25 mouse cellular contexts compared by ENCODE assay signal in the genomic region with DNA sequence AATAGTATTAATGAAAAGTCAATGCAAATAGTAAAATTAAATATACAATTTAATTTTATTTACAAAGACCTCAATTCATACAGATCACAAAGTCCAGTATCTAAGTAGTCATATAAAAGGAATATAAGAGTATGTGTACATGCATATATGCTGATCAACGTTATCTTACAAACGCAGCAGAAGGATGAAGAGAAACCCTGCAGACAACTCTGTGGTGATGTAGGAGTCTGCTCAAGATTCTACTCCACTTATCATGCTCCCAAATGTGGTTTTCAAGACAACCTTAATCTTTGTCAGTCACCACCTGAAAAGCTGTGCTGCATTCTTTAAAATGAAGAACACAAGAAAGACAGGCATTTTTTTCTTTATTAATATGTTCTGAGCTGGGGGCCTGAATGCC.
"Had no signal": no experiment of that assay in that cellular context is flagged by ENCODE, and none has a peak within 500 bp of the region (broad histone marks: within the 10 kb centered on the region; RNA-seq: fewer than 3 reads in every experiment).

No protein-coding gene starts in this region.

- H3K27me3 ChIP-seq: heart, embryonic 13.5 days; heart, embryonic 15.5 days; hindbrain, embryonic 13.5 days; hindbrain, embryonic 15.5 days; kidney, embryonic 15.5 days; limb, embryonic 13.5 days; limb, embryonic 15.5 days had no signal

- ATAC-seq: hindbrain, postnatal 0 days; intestine, embryonic 16.5 days had no signal

- H3K27ac ChIP-seq: gastrocnemius, adult 2 months; heart, embryonic 13.5 days; heart, embryonic 15.5 days; hindbrain, embryonic 13.5 days; hindbrain, embryonic 15.5 days; hindbrain, postnatal 0 days; kidney, embryonic 15.5 days; kidney, postnatal 0 days; limb, embryonic 13.5 days; limb, embryonic 15.5 days had no signal

- DNase-seq: gastrocnemius, adult 2 months; gastrocnemius, postnatal 10 days; gastrocnemius, postnatal 25 days; heart, adult 18-20 months; heart, postnatal 14 days; heart, postnatal 36 days; kidney, adult 11 months; kidney, adult 2 months; kidney, adult 9 months; kidney, postnatal 14 days; kidney, postnatal 36 days; layer of hippocampus, adult 9-11 months; layer of hippocampus, postnatal 36 days; left cerebral cortex, postnatal 4 days had no signal

- H3K4me1 ChIP-seq: heart, embryonic 13.5 days; heart, embryonic 15.5 days; hindbrain, embryonic 13.5 days; hindbrain, embryonic 15.5 days; kidney, embryonic 15.5 days; limb, embryonic 13.5 days; limb, embryonic 15.5 days had no signal

- H3K9me3 ChIP-seq: heart, embryonic 13.5 days; heart, embryonic 15.5 days; hindbrain, embryonic 13.5 days; hindbrain, embryonic 15.5 days; kidney, embryonic 15.5 days; limb, embryonic 13.5 days; limb, embryonic 15.5 days had no signal

- H3K4me2 ChIP-seq: heart, embryonic 11.5 days; heart, embryonic 13.5 days; heart, embryonic 15.5 days; hindbrain, embryonic 13.5 days; hindbrain, embryonic 15.5 days; kidney, embryonic 15.5 days; limb, embryonic 13.5 days; limb, embryonic 15.5 days had no signal

- H3K9ac ChIP-seq: heart, embryonic 13.5 days; heart, embryonic 15.5 days; hindbrain, embryonic 13.5 days; hindbrain, embryonic 15.5 days; kidney, embryonic 15.5 days; limb, embryonic 13.5 days; limb, embryonic 15.5 days had no signal

- H3K4me3 ChIP-seq: gastrocnemius, adult 2 months; heart, embryonic 13.5 days; heart, embryonic 15.5 days; hindbrain, embryonic 13.5 days; hindbrain, embryonic 15.5 days; kidney, embryonic 15.5 days; limb, embryonic 13.5 days; limb, embryonic 15.5 days had no signal

- H3K36me3 ChIP-seq: heart, embryonic 13.5 days; heart, embryonic 15.5 days; hindbrain, embryonic 13.5 days; hindbrain, embryonic 15.5 days; kidney, embryonic 15.5 days; limb, embryonic 13.5 days; limb, embryonic 15.5 days had no signal
